12 mouse cellular contexts compared by ENCODE assay signal in genomic region chr1:85732581-85732980, GRCm38 (mm10). TPM values are rescaled to one million over a fixed set of nuclear protein-coding genes. Genes with fewer than 3 reads are reported as not detected.
DNase-seq lines count a peak whose midpoint lies in the region; ATAC-seq lines count a peak whose summit lies in the region.
"Had no signal": no experiment of that assay in that cellular context is flagged by ENCODE, and none has a peak within 500 bp of the region (broad histone marks: within the 10 kb centered on the region; RNA-seq: fewer than 3 reads in every experiment).

No protein-coding gene starts in this region.

- peak; percentile 46 to 47 for DNase-seq in spleen, postnatal 36 days (ENCODE audit: low spot score in 2 of 2)
- no peak for DNase-seq in spleen, postnatal 14 days (ENCODE audit: low spot score in 2 of 2)
- peak; percentile 53 to 75 for DNase-seq in natural killer cell, adult 2 months (ENCODE audit: low spot score in 2 of 2)
- peak; percentile 56 for DNase-seq in thymus, postnatal 4 days
- no peak for DNase-seq in retina, embryonic 14.5 days (ENCODE audit: low spot score)
- no peak for DNase-seq in kidney, adult 8-10 months
- DNase-seq in urinary bladder, postnatal 36 days (ENCODE audit: low spot score in 2 of 2) = no peak
- DNase-seq: gastrocnemius, postnatal 36 days; kidney, postnatal 25 days; lung, postnatal 10 days had no signal

- peak; percentile 27 to 37; a peak in 1 of 4 replicates for ATAC-seq in hematopoietic stem cell, adult 5-6 weeks (replicated peaks in 1 of 2; ENCODE audit: insufficient read depth in 1 of 2, low FRiP score in 2 of 2, low TSS enrichment in 1 of 2, low read depth in 1 of 2, poor library complexity in 2 of 2, severe bottlenecking in 2 of 2)
- ATAC-seq: intestine, postnatal 0 days had no signal

RNA-seq across cellular contexts. Expression of gene A630001G21Rik, which starts 45.9 kb away (rescaled TPM):
- total RNA-seq in hematopoietic stem cell, adult 5-6 weeks (2017) = 52.6 and 57.8 TPM in 2 replicates

Comparison
In these comparisons a context has a peak if more than half of its experiments do, and no peak if none do; other contexts are left out.
1. DNase-seq: peak in spleen, postnatal 36 days (2 of 2), natural killer cell, adult 2 months (2 of 2) and thymus, postnatal 4 days (single experiment); none in spleen, postnatal 14 days (0 of 2), retina, embryonic 14.5 days (single experiment), kidney, adult 8-10 months (0 of 2) and urinary bladder, postnatal 36 days (0 of 2).